Mouse (Mus musculus): ENCODE measurements around the gene Scd3.
"Not testable (repeated sequence)": the region's sequence is repeated elsewhere in the genome, so short reads cannot be mapped to it uniquely, and the experiment has no call there.

Gene Scd3

DNA sequence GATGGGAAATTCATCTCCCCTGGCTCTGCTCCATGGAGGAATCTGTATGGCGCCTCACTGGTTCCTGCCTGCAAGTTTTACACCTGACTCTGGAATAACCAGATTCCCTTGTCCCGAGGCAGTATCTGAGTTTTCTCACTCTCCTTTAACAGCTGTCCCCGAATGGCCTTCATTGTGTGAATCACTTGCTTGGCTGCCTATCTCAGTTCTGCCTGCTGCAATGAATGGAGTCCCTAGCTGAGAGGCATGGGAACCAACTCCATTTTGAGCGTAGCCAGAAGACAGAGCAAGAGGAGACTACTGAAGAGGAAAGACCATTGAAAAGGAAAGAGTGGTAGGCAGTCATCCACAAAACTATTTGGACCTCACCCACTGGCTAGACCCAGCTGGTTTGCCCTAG is 70.6 kb downstream of the Scd3 start:
- no peak for DNase-seq (ENCODE audit: low spot score)

GRCm38 (mm10) chr19:44274452-44274851 is 71.4 kb downstream of the Scd3 start:
- no peak for DNase-seq (ENCODE audit: low spot score)

GRCm38 (mm10) chr19:44275418-44275817 is 72.3 kb downstream of the Scd3 start:
- DNase-seq (ENCODE audit: low spot score): no peak

- DNase-seq (ENCODE audit: low spot score): no peak
These were observed 73.8 kb downstream of the Scd3 start for GRCm38 (mm10) chr19:44276861-44277260.

DNA sequence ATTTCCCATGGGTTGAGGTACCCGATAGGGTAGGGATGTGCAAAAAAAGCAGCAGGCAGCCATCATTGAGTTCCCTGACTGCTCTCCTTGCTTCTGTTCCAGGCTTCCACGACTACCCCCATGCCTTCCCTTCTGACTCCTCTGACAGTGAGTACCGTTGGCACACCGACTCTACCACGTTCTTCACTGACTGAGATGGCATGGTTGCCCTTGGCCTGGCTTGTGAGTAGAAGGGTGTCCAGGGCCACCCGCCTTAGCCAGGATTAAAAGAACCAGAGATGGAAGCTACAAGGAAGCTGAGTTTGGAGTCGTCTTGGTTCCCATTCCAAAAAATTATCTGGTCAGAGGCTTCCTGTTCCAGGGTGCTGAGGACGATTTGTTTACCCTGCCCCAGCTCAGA is 74.9 kb downstream of the Scd3 start:
- no peak for DNase-seq (ENCODE audit: low spot score)

DNA sequence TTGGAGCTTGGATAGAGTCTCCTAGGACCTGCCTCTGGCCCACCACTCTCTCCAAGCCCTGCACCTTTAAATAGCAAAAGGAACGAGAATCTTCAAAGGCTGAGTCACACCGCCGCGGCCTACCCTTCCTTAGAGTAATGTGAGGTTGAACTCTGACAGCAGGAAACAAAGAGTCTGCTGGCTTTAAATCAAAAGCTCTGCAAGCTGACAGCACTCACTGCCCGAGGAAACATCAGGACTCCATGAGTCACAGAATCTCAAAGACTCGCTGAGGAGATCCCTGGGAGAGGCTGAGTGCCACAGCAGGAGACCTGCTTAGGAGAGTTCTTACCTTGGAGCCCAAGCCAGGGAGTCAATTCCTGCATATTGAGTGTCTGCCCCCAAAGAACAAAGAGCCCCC is 77.7 kb downstream of the Scd3 start:
- DNase-seq (ENCODE audit: low spot score): peak; percentile 46

- not testable (repeated sequence) for DNase-seq (ENCODE audit: low spot score)
These were observed 78.9 kb downstream of the Scd3 start for GRCm38 (mm10) chr19:44281825-44282447.

- no peak for DNase-seq (ENCODE audit: low spot score)
These were observed 79.6 kb downstream of the Scd3 start for GRCm38 (mm10) chr19:44282534-44283156.

- DNase-seq (ENCODE audit: low spot score): no peak
These were observed 80.3 kb downstream of the Scd3 start for GRCm38 (mm10) chr19:44283157-44284024.

DNA sequence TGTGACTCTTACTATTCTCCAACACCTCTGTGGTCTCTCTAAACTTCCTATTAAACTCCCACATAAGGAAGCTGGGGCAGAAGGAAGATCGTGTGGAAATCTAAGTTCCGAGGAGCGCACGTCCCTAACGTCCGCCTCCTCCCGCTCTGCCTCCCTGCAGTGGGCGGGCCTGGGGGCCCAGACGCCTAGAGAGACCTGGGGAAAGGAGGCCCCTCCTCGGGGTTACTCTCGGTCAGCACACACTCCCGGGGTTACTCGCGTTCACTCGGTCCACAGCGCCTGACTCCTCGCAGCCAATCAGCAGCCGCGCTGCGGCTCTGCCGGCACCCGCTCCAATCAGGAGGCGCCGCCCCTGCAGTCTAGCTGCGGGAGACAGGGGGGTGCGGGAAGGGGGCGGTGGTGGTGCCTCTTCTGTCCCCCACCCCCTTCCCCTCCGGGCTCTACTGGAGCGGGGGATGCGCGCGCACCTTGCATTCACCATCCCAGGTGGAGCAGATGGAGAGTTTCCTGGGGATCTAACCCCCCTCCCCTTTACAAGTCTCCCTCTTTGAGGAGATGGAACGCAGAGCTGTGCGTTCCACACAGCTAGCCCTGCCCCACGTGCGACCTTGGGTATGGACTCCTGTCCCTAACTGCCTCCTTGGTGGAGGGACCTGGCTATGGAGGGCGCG is 81.1 kb downstream of the Scd3 start:
- peak; percentile 79 for DNase-seq (ENCODE audit: low spot score)

- no peak for DNase-seq (ENCODE audit: low spot score)
These were observed 81.7 kb downstream of the Scd3 start for GRCm38 (mm10) chr19:44284723-44285122.

GRCm38 (mm10) chr19:44285554-44285953 is 82.5 kb downstream of the Scd3 start:
- no peak for DNase-seq (ENCODE audit: low spot score)

DNA sequence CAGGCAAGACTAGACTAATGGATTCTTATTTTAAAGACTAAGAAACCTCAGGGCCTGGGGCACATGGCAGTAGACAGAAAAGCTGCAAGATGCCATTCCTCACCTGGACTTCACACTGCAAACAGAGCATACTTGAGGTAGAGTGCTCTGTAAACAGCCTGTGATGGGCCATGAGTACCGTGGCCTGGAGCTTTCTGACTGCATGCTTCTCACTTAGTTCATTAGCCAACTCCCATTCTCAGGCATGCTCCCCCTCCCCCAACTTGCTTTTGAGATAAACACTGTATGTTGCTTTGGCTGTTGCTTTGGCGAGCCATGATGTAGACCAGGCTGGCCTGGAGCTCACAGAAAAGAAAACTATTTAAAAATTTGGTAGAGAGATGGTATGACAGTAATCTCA is 83.0 kb downstream of the Scd3 start:
- DNase-seq (ENCODE audit: low spot score): no peak

DNA sequence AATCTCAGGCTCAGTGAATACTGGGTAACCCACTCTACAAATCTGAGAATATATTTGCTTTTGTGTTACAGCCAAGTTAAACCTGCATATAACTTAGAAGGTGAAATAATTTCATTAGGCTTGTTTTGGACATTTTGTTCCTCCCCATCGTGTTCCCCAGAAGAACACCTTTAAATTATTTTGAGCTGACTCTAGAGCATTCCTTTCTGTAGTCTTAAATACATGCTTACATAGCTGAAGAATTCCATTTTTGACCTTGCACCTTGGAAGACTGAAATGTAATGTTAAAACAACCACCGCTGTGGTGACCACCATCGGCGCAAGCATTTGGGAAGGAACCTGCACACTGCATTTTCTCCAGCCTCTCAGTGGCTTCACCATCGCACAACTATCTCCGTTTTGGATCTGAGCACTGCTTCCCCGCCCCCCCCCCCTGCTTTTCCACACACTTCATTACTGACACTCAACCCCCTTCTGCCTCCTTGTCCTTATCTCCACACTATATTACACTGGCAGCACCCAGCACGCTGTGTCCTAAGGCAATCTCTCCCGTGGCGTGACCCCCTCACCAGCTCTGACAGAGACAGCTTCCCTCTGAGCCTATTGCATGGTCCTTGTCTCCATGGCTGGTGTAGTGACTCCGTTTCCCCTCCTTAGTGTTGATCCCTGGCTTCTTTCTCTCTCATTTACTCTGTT is 84.5 kb downstream of the Scd3 start:
- no peak for DNase-seq (ENCODE audit: low spot score)

DNA sequence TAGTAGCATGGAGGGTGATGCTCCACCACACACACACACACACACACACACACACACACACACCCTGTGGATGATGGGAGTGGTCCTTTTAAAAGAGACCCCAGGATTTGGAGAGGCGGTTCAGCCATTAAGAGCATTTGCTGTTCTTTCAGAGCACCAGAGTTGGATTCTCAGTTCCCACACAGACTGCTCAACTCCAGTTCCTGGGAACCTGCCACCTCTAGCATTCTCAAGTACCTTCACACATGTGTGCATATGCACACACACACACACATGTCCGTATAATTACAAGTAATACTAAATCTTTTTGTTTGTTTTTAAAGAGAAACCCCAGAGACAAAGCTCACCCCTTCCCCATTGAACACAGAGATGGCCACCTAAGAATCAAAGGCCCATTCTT is 89.0 kb downstream of the Scd3 start:
- DNase-seq (ENCODE audit: low spot score): no peak

DNA sequence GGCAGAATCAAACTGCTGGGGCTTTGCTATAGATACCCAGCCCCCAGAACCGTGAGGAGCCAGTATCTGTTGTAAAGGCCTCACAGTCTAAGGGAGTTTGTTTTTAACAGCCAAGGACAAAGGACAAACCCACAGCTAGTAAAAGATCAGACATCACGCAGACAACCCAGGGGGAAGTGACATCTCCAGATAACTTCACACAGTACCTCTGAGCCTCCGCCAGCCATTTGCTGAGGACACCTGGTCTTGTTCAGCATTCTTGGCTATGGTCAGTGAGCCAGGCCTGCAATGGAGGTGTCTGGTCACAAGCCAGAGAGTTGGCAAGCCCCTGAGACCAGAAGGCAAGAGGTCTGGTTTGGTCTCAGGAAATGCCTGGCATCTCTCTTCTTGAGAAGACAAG is 89.4 kb downstream of the Scd3 start:
- DNase-seq (ENCODE audit: low spot score): no peak

DNA sequence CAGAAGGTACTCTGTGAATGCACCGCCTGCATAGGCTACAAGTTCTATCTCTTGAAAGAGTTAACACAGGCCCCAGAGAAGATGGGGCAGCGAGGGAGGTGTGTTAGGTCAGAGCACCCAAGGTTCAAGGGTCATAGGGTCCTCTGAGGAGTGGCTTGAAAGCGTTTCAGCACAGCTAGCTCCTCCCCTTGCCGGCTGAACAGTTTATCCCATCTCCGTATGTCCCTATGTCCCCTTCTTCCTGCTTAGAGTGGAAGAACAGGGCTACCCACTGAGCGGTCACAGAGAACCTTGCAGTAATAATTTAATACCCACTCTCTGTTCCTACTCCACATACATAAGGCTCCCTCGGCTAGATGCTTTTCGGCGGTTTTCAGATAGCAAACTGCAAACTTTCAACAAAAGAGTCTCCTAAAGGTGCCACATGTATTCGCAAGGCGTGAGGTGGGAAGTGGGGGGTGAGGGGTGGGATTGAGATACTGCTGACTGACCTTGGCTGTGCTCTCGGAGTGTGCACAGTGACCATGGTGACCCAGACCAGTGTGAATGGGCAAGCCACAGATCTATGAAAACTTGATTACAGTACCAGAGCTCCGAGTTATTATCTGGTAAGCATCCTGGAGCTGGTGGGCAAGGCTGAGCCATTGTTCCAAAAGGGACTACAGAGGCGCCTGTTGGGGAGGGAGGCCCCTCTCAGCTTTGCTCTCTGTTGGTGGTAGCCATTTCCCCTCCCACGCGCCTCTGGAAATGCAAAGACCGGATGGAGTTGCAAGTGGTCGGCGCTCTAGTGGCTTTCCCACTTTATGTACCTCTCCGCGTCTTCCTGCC is 90.1 kb downstream of the Scd3 start, which contains the start of gene Scd2:
Gene Scd2, plus strand, starts transcription at position 734 of the 828 bp plus-strand sequence.
- DNase-seq (ENCODE audit: low spot score): no peak

All from urinary bladder, postnatal 25 days (tissue).